Mouse (Mus musculus) CH12.LX (cell line): ENCODE data around the gene Pde4d. TPM values are rescaled to one million over a fixed set of nuclear protein-coding genes. Genes with fewer than 3 reads are reported as not detected.

ENCODE experiments used
- DNase-seq: peaks from one replicate; pipeline ENCODE4 v3.0.0-alpha.2; 2013; ENCODE audit errors: extremely low read depth
- H3K27ac ChIP-seq: 2 replicates; pipeline ENCODE4 v1.5.1; 2012; ENCODE audit warnings: low read depth, mild to moderate bottlenecking, control low read depth, moderate library complexity; ENCODE audit not compliant: insufficient read depth
- H3K27me3 ChIP-seq: replicated peaks from 2 replicates; pipeline ENCODE3; 2012; ENCODE audit warnings: inconsistent platforms
- H3K36me3 ChIP-seq, 2 experiments: replicated peaks in 1 of 2; 2 replicates each; pipeline versions ENCODE3 to v1.6.1; 2012; ENCODE audit warnings: inconsistent platforms in 1 of 2, low read length in 1 of 2, mild to moderate bottlenecking in 1 of 2, mixed read lengths in 1 of 2, moderate library complexity in 1 of 2; ENCODE audit not compliant: control insufficient read depth in 1 of 2, insufficient read depth in 1 of 2
- H3K4me1 ChIP-seq, 2 experiments: 2 replicates each; pipeline ENCODE4 v1.6.1; 2012; ENCODE audit warnings: inconsistent platforms in 1 of 2, moderate library complexity in 1 of 2; ENCODE audit not compliant: insufficient read depth in 2 of 2, control insufficient read depth in 1 of 2
- H3K4me2 ChIP-seq: 2 replicates; pipeline ENCODE4 v1.6.1; 2012; ENCODE audit warnings: low read depth, mild to moderate bottlenecking, control low read depth; ENCODE audit not compliant: poor library complexity, insufficient read depth, severe bottlenecking
- H3K4me3 ChIP-seq, 3 experiments: fragments of 150-350 bp in 1 of 3; sonication (generic) in 1 of 3; replicated peaks in 1 of 3; 2 replicates each; pipeline versions ENCODE3 to v1.5.1; 2011 to 2012; ENCODE audit warnings: low read depth in 2 of 3, low read length in 2 of 3, mild to moderate bottlenecking in 2 of 3, moderate library complexity in 2 of 3, control low read depth in 1 of 3, improper control_type of control experiment in 1 of 3, inconsistent platforms in 1 of 3, mixed read lengths in 1 of 3; ENCODE audit not compliant: poor library complexity in 1 of 3
- H3K79me2 ChIP-seq: replicated peaks from 2 replicates; pipeline ENCODE4 v1.6.1; 2012; ENCODE audit warnings: mild to moderate bottlenecking, moderate library complexity; ENCODE audit not compliant: control insufficient read depth, poor library complexity, insufficient read depth, severe bottlenecking; ENCODE audit errors: extremely low read depth
- H3K9ac ChIP-seq: 2 replicates; pipeline ENCODE4 v1.6.1; 2012; ENCODE audit warnings: low read depth, mild to moderate bottlenecking, control low read depth, moderate library complexity; ENCODE audit not compliant: insufficient read depth
- H3K9me3 ChIP-seq: replicated peaks from 2 replicates; pipeline ENCODE3; 2012; ENCODE audit warnings: low read length, inconsistent platforms, mixed read lengths
- E2F4 ChIP-seq: IDR thresholded peaks from 2 replicates; pipeline ENCODE4 v1.6.1; 2011; ENCODE audit warnings: low read depth, low read length, improper control_type of control experiment; ENCODE audit not compliant: insufficient replicate concordance
- EP300 ChIP-seq: IDR thresholded peaks from 2 replicates; pipeline ENCODE4 v1.6.1; 2011; ENCODE audit warnings: low read length, improper control_type of control experiment
- ETS1 ChIP-seq: conservative IDR thresholded peaks from 2 replicates; pipeline ENCODE4 v1.6.1; 2012; ENCODE audit warnings: low read depth, mild to moderate bottlenecking, inconsistent platforms, low read length, improper control_type of control experiment, moderate library complexity
- GABPA ChIP-seq: IDR thresholded peaks from 2 replicates; pipeline ENCODE4 v1.6.1; 2012; ENCODE audit warnings: low read depth, low read length, improper control_type of control experiment, inconsistent platforms; ENCODE audit not compliant: insufficient replicate concordance
- HCFC1 ChIP-seq: IDR thresholded peaks from 2 replicates; pipeline ENCODE4 v1.6.1; 2012; ENCODE audit warnings: low read depth, mild to moderate bottlenecking, inconsistent platforms, low read length, improper control_type of control experiment
- IRF4 ChIP-seq: IDR thresholded peaks from 2 replicates; pipeline ENCODE4 v1.6.1; 2014; ENCODE audit warnings: low read depth, mild to moderate bottlenecking, inconsistent platforms, low read length, improper control_type of control experiment
- JUN ChIP-seq: IDR thresholded peaks from 2 replicates; pipeline ENCODE4 v1.6.1; 2011; ENCODE audit warnings: low read depth, mild to moderate bottlenecking, low read length, improper control_type of control experiment, moderate library complexity; ENCODE audit not compliant: insufficient read depth
- KAT2A ChIP-seq: IDR thresholded peaks from 2 replicates; pipeline ENCODE4 v1.6.1; 2012; ENCODE audit warnings: low read length, improper control_type of control experiment, inconsistent platforms; ENCODE audit not compliant: insufficient replicate concordance
- MAFK ChIP-seq: IDR thresholded peaks from 2 replicates; pipeline ENCODE4 v1.6.1; 2011; ENCODE audit warnings: low read length, improper control_type of control experiment; ENCODE audit not compliant: insufficient replicate concordance
- MAZ ChIP-seq: IDR thresholded peaks from 2 replicates; pipeline ENCODE4 v1.6.1; 2012; ENCODE audit warnings: low read depth, mild to moderate bottlenecking, inconsistent platforms, low read length, improper control_type of control experiment, moderate library complexity
- MXI1 ChIP-seq: IDR thresholded peaks from 2 replicates; pipeline ENCODE4 v1.6.1; 2011; ENCODE audit warnings: mild to moderate bottlenecking, low read depth, low read length, improper control_type of control experiment
- MYC ChIP-seq: IDR thresholded peaks from 2 replicates; pipeline ENCODE4 v1.6.1; 2011; ENCODE audit warnings: low read depth, mild to moderate bottlenecking, improper control_type of control experiment, low read length
- NELFE ChIP-seq: IDR thresholded peaks from 2 replicates; pipeline ENCODE4 v1.6.1; 2011; ENCODE audit warnings: low read depth, low read length, improper control_type of control experiment
- NRF1 ChIP-seq: IDR thresholded peaks from 2 replicates; pipeline ENCODE4 v1.6.1; 2014; ENCODE audit warnings: low read depth, mild to moderate bottlenecking, inconsistent platforms, low read length, improper control_type of control experiment, moderate library complexity
- PAX5 ChIP-seq: IDR thresholded peaks from 2 replicates; pipeline ENCODE4 v1.6.1; 2012; ENCODE audit warnings: low read length, inconsistent platforms, mixed read lengths
- POLR2AphosphoS2 ChIP-seq: IDR thresholded peaks from 2 replicates; pipeline ENCODE4 v1.6.1; 2011; ENCODE audit warnings: low read depth, low read length, improper control_type of control experiment
- RAD21 ChIP-seq: IDR thresholded peaks from 2 replicates; pipeline ENCODE4 v1.6.1; 2011; ENCODE audit warnings: low read depth, mild to moderate bottlenecking, low read length, improper control_type of control experiment, moderate library complexity
- SIN3A ChIP-seq: IDR thresholded peaks from 2 replicates; pipeline ENCODE4 v1.6.1; 2012; ENCODE audit warnings: low read length, improper control_type of control experiment, inconsistent platforms
- SMC3 ChIP-seq: IDR thresholded peaks from 2 replicates; pipeline ENCODE4 v1.6.1; 2011; ENCODE audit warnings: low read depth, low read length, improper control_type of control experiment
- TBP ChIP-seq: conservative IDR thresholded peaks from 2 replicates; pipeline ENCODE4 v1.6.1; 2011; ENCODE audit warnings: low read depth, low read length, improper control_type of control experiment
- TCF12 ChIP-seq: IDR thresholded peaks from 2 replicates; pipeline ENCODE4 v1.6.1; 2014; ENCODE audit warnings: low read depth, mild to moderate bottlenecking, inconsistent platforms, low read length, improper control_type of control experiment
- UBTF ChIP-seq: IDR thresholded peaks from 2 replicates; pipeline ENCODE4 v1.6.1; 2012; ENCODE audit warnings: low read depth, mild to moderate bottlenecking, inconsistent platforms, low read length, improper control_type of control experiment, moderate library complexity
- USF1 ChIP-seq: IDR thresholded peaks from 2 replicates; pipeline ENCODE4 v1.6.1; 2014; ENCODE audit warnings: low read depth, mild to moderate bottlenecking, inconsistent platforms, low read length, improper control_type of control experiment
- USF2 ChIP-seq: conservative IDR thresholded peaks from 2 replicates; pipeline ENCODE4 v1.6.1; 2011; ENCODE audit warnings: low read depth, low read length, improper control_type of control experiment
- ZKSCAN1 ChIP-seq: IDR thresholded peaks from 2 replicates; pipeline ENCODE4 v1.6.1; 2012; ENCODE audit warnings: low read depth, inconsistent platforms, low read length, improper control_type of control experiment, borderline replicate concordance
- ZMIZ1 ChIP-seq: IDR thresholded peaks from 2 replicates; pipeline ENCODE4 v1.6.1; 2012; ENCODE audit warnings: low read depth, mild to moderate bottlenecking, inconsistent platforms, low read length, improper control_type of control experiment
- ZNF384 ChIP-seq: IDR thresholded peaks from 2 replicates; pipeline ENCODE4 v1.6.1; 2012; ENCODE audit warnings: low read depth, low read length, improper control_type of control experiment, inconsistent platforms
- dilution Hi-C: fragments of 300-500 bp; cut with MboI; formaldehyde crosslinking; loops from 2 replicates; pipeline ENCODE4 v1.14.3; 2020; ENCODE audit warnings: low sequenced_read_pairs; ENCODE audit not compliant: extremely low pct_unique_long_range_greater_than_20kb, extremely low pct_ligation_motif_present
- in situ Hi-C: fragments of 300-500 bp; cut with MboI; formaldehyde crosslinking; loops from 3 replicates; pipeline ENCODE4 v1.14.3; 2019; ENCODE audit warnings: low sequenced_read_pairs, low pct_ligation_motif_present, low pct_unique_long_range_greater_than_20kb, mixed read lengths
- polyA plus RNA-seq: library from polyadenylated mRNA; unstranded; fragments of >175 nt; gene quantifications from 2 replicates; pipeline ENCODE4 v1.2.1, GENCODE M21; 2012; ENCODE audit warnings: low read depth; ENCODE audit not compliant: insufficient read length
- total RNA-seq, 2 experiments: library from RNA; depleted of rRNA; stranded (reverse); fragments of 300-350 nt in 1 of 2; fragments of >200 nt in 1 of 2; gene quantifications; 2 replicates each; pipeline ENCODE4 v1.2.3; 2012 to 2014

Pde4d gene
- total and polyA plus RNA-seq, 3 experiments: not detected

- in situ Hi-C loops: no loop called here
- dilution Hi-C loops: no loop called here
- Histone ChIP-seq H3K4me2 (no peak overlapping the region), H3K36me3 (no peaks in the 10 kb centered on the region), H3K79me2 (no peaks in the 10 kb centered on the region), H3K4me3 (no peak overlapping the region), H3K27ac (no peak overlapping the region), H3K4me1 (no peaks in the 10 kb centered on the region), H3K9ac (no peak overlapping the region), H3K27me3 (no peaks in the 10 kb centered on the region), H3K9me3 (peaks cover 60% of the 10 kb centered on the region)
- no peak for DNase-seq
- TF ChIP-seq JUN (no peak), GABPA (no peak), HCFC1 (no peak), USF1 (no peak), EP300 (no peak), ZMIZ1 (no peak), NELFE (no peak), MXI1 (no peak), MAFK (no peak), ZNF384 (no peak), TBP (no peak), ZKSCAN1 (no peak), IRF4 (no peak), NRF1 (no peak), E2F4 (no peak), USF2 (no peak)
Measured at GRCm38 (mm10) chr13:109633037-109633418, 1183.3 kb downstream of the Pde4d start.

GRCm38 (mm10) chr13:109635901-109636520 is 1186.3 kb downstream of the Pde4d start:
- no peaks in the 10 kb centered on the region for H3K4me1 ChIP-seq
- H3K4me3 ChIP-seq: no peak overlapping the region
- no peak for DNase-seq
- H3K9me3 ChIP-seq: peaks cover 53% of the 10 kb centered on the region
- no peaks in the 10 kb centered on the region for H3K79me2 ChIP-seq
- no peak overlapping the region for H3K27ac ChIP-seq
- H3K9ac ChIP-seq: no peak overlapping the region
- no peaks in the 10 kb centered on the region for H3K27me3 ChIP-seq
- TF ChIP-seq TCF12: no peak
- TF ChIP-seq KAT2A: no peak
- TF ChIP-seq ETS1: no peak
- no peak for TF ChIP-seq HCFC1
- no peak for TF ChIP-seq RAD21
- TF ChIP-seq MAZ: no peak
- TF ChIP-seq POLR2AphosphoS2: no peak
- no peak for TF ChIP-seq SIN3A
- no peak for TF ChIP-seq USF1
- TF ChIP-seq PAX5: no peak
- no peak for TF ChIP-seq SMC3
- TF ChIP-seq MYC: no peak
- no peak for TF ChIP-seq UBTF
- no peak for TF ChIP-seq ZNF384
- TF ChIP-seq, all 38 proteins: peak for 0
- Histone ChIP-seq H3K36me3 (no peaks in the 10 kb centered on the region), H3K4me2 (no peak overlapping the region)
- in situ Hi-C loops: no loop called here
- dilution Hi-C loops: no loop called here
